Mouse (Mus musculus) C2C12 (cell line): Measurements from ENCODE around the gene Pgm5.

Experiments
- CTCF ChIP-seq: IDR thresholded peaks from one replicate; pipeline ENCODE4 v1.5.1; 2011; ENCODE audit not compliant: control insufficient read depth, insufficient read depth, insufficient read length
- USF1 ChIP-seq: IDR thresholded peaks from one replicate; pipeline ENCODE4 v1.6.1; 2011; ENCODE audit warnings: low read depth, mild to moderate bottlenecking, control low read depth, moderate library complexity

GRCm38 (mm10) chr19:24896536-24896935, 34.9 kb upstream of the Pgm5 start:
- TF ChIP-seq CTCF (no peak), USF1 (no peak)
